ENCODE assay signal across 22 mouse cellular contexts in the genomic region with DNA sequence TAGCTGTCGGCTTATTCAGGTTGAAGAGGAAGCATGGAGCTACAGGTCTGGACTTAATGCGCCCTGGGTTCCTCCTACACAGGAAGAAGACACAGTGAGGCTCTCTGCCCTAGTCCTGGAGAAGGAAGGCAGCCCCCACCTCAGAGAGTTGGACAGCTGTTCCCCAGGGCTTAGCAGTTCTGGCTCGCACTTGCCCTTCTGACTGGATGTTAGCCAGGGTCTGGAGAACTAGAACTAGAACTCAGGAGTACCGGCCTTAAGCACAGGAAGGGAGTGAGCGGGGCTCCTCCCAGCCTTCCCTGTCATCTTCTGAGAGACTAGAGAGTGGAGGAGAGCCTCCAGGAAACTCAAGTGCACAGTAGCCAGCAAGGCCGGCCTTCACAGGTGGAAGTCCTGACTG.
DNase-seq lines count a peak whose midpoint lies in the region; ATAC-seq and TF ChIP-seq lines count a peak whose summit lies in the region.
"Had no signal": no experiment of that assay in that cellular context is flagged by ENCODE, and none has a peak within 500 bp of the region (broad histone marks: within the 10 kb centered on the region; RNA-seq: fewer than 3 reads in every experiment).

No protein-coding gene starts in this region.

- peaks cover 87% of the 10 kb centered on the region for H3K4me1 ChIP-seq in hindbrain, embryonic 10.5 days (replicated peaks)
- H3K4me1 ChIP-seq in hindbrain, postnatal 0 days (ENCODE audit: insufficient read depth, low read length): peaks cover 21% of the 10 kb centered on the region

- no peak overlapping the region for H3K4me3 ChIP-seq in hindbrain, embryonic 10.5 days
- no peak overlapping the region for H3K4me3 ChIP-seq in hindbrain, postnatal 0 days (ENCODE audit: low read length)
- H3K4me3 ChIP-seq: embryonic facial prominence, embryonic 15.5 days; forebrain, embryonic 15.5 days; intestine, embryonic 15.5 days; layer of hippocampus, adult 2 months; midbrain, embryonic 12.5 days; neural tube, embryonic 12.5 days had no signal

- no peaks in the 10 kb centered on the region for H3K36me3 ChIP-seq in hindbrain, embryonic 10.5 days
- H3K36me3 ChIP-seq in hindbrain, postnatal 0 days (ENCODE audit: insufficient read depth, low read length): no peaks in the 10 kb centered on the region
- H3K36me3 ChIP-seq: embryonic facial prominence, embryonic 15.5 days; forebrain, embryonic 15.5 days; intestine, embryonic 15.5 days; midbrain, embryonic 12.5 days; neural tube, embryonic 12.5 days had no signal

- no peak for DNase-seq in hindbrain, embryonic 10.5 days (ENCODE audit: low spot score)
- DNase-seq in hindbrain, postnatal 0 days (ENCODE audit: low spot score): no peak
- DNase-seq in right cerebral cortex, postnatal 14 days: peak; percentile 2
- no peak for DNase-seq in right cerebral cortex, postnatal 4 days
- DNase-seq in heart, postnatal 10 days: peak; percentile 25 to 47
- no peak for DNase-seq in embryo, embryonic 11 days
- DNase-seq in cerebellum, postnatal 10 days: no peak
- DNase-seq: adrenal gland, postnatal 14 days; B cell, adult 2 months; cerebellum, adult 8-10 months; kidney, adult 9 months; lung, postnatal 10 days; right cerebral cortex, adult 18-20 months; thymus, adult 18-20 months had no signal

- no peak overlapping the region for H3K9ac ChIP-seq in hindbrain, postnatal 0 days (replicated peaks; ENCODE audit: low read length)
- H3K9ac ChIP-seq: embryonic facial prominence, embryonic 15.5 days; forebrain, embryonic 15.5 days; hindbrain, embryonic 14.5 days; intestine, embryonic 15.5 days; midbrain, embryonic 12.5 days; neural tube, embryonic 12.5 days had no signal

- H3K27ac ChIP-seq in hindbrain, embryonic 10.5 days: 0 out of 2 replicates have a peak overlapping the region, but pooled peaks have one; percentile 9
- H3K27ac ChIP-seq in hindbrain, postnatal 0 days: no peak overlapping the region
- H3K27ac ChIP-seq: embryonic facial prominence, embryonic 15.5 days; forebrain, embryonic 15.5 days; hindbrain, embryonic 14.5 days; intestine, embryonic 15.5 days; layer of hippocampus, adult 2 months; midbrain, embryonic 12.5 days; neural tube, embryonic 12.5 days had no signal

- no peak overlapping the region for H3K4me2 ChIP-seq in hindbrain, postnatal 0 days (ENCODE audit: low read depth, low read length)
- H3K4me2 ChIP-seq: embryonic facial prominence, embryonic 15.5 days; forebrain, embryonic 15.5 days; hindbrain, embryonic 14.5 days; intestine, embryonic 15.5 days; midbrain, embryonic 12.5 days; neural tube, embryonic 12.5 days had no signal

- WGBS in hindbrain, embryonic 10.5 days: 70% methylated on average over 6 of the region's 6 CpGs
- WGBS in hindbrain, postnatal 0 days: 79% methylated on average over 6 of the region's 6 CpGs

- H3K27me3 ChIP-seq in hindbrain, embryonic 10.5 days (ENCODE audit: insufficient read depth, poor library complexity, severe bottlenecking): peaks cover 72% of the 10 kb centered on the region
- H3K27me3 ChIP-seq in hindbrain, postnatal 0 days (ENCODE audit: insufficient read depth, low read length): peaks cover 2% of the 10 kb centered on the region; the same call in 1 of the 2 replicates
- H3K27me3 ChIP-seq: forebrain, embryonic 15.5 days; intestine, embryonic 15.5 days had no signal

- no peak for ATAC-seq in hindbrain, postnatal 0 days
- ATAC-seq: activated CD4-positive, CD25-positive, alpha-beta regulatory T cell, adult 4 months; forebrain, embryonic 15.5 days; intestine, embryonic 15.5 days had no signal

- no peaks in the 10 kb centered on the region for H3K9me3 ChIP-seq in hindbrain, embryonic 10.5 days
- no peaks in the 10 kb centered on the region for H3K9me3 ChIP-seq in hindbrain, postnatal 0 days (ENCODE audit: low read length)
- H3K9me3 ChIP-seq: embryonic facial prominence, embryonic 15.5 days; forebrain, embryonic 15.5 days; intestine, embryonic 15.5 days; midbrain, embryonic 12.5 days; neural tube, embryonic 12.5 days had no signal

- TF ChIP-seq CTCF in hindbrain, postnatal 0 days (IDR thresholded peaks at IDR 0.05; ENCODE audit: low read depth): no peak

- intact Hi-C loops in heart, postnatal 10 days (cut with DNase I): no loop called here

Comparison
In these comparisons a context has a peak if more than half of its experiments do, and no peak if none do; other contexts are left out.
1. DNase-seq: peak in right cerebral cortex, postnatal 14 days (single experiment) and heart, postnatal 10 days (2 of 2); none in hindbrain, embryonic 10.5 days (single experiment), hindbrain, postnatal 0 days (single experiment), right cerebral cortex, postnatal 4 days (single experiment), embryo, embryonic 11 days (single experiment) and cerebellum, postnatal 10 days (0 of 2).